Mouse (Mus musculus) lung, adult 2 months (tissue): ENCODE data around the gene Cchcr1.

Experiments used
- CTCF ChIP-seq: fragments of 200-500 bp; IDR thresholded peaks from 2 replicates; pipeline ENCODE4 v1.5.1; 2011; ENCODE audit warnings: mild to moderate bottlenecking, low read length, control low read depth; ENCODE audit not compliant: insufficient read depth
- POLR2A ChIP-seq: fragments of 200-500 bp; IDR thresholded peaks from 2 replicates; pipeline ENCODE4 v1.6.1; 2011; ENCODE audit warnings: low read depth, mild to moderate bottlenecking, control low read depth, low read length, borderline replicate concordance; ENCODE audit errors: extremely low read depth

GRCm38 (mm10) chr17:35507556-35508260 lies 9.2 kb upstream of the Cchcr1 start:
- TF ChIP-seq CTCF (no peak), POLR2A (no peak)
